Mouse (Mus musculus) adrenal gland, adult (tissue): ENCODE measurements at regions not wholly inside any gene's neighbourhood (a gene's known extent, or its start where the extent isn't known, plus 50 kb on each side); places are given as distances from the start of the nearest gene placed in this dataset.

Experiments
- DNase-seq, 2 experiments: peaks; one replicate each; pipeline ENCODE4 v3.0.0; 2022 to 2023; ENCODE audit warnings: low spot score in 1 of 2; ENCODE audit not compliant: inconsistent age in 2 of 2

DNA sequence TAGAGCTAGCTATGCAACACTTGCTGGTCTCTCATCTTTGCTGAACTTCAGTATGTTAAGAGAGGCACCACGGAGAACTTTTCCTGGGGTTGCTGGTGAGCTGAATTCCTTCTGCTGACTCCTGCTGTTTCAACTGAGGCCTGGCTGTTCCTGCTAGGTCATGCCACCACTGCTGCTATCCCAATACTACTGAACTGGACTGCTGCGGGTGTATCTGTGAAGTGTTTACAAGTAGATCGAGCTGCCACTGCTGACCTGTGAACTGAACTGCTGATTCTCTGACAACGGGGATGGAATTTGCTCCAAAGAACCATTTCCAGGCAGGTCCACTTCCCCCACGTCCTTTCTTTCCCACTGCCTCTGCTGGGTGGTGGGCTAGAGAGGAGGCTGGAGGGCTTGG is 51.1 kb upstream of the Tmem150c start:
- no peak for DNase-seq
